Mouse (Mus musculus): ENCODE measurements at regions not wholly inside any gene's neighbourhood (a gene's known extent, or its start where the extent isn't known, plus 50 kb on each side); places are given as distances from the start of the nearest gene placed in this dataset.

GRCm38 (mm10) chr2:19060218-19060915 lies 62.2 kb downstream of the 4930426L09Rik start:
- TF ChIP-seq CTCF (IDR thresholded peaks at IDR 0.05; ENCODE audit: borderline replicate concordance, control insufficient read depth, extremely low read depth, insufficient read depth, low read length, poor library complexity): no peak
- TF ChIP-seq POLR2A (IDR thresholded peaks at IDR 0.05; ENCODE audit: control insufficient read depth, extremely low read depth, insufficient read depth, low read length, poor library complexity): no peak

All from thymus, adult 2 months (tissue).